Mouse (Mus musculus) heart, embryonic 14.5 days (tissue): Measurements from ENCODE around the gene S100a8. TPM values are rescaled to one million over a fixed set of nuclear protein-coding genes. Genes with fewer than 3 reads are reported as not detected.

ENCODE experiments used
- ATAC-seq: fragments of 200-750 bp; cut with Nextera tagmentation; 2 replicates; pipeline ENCODE4 v1.8.0; 2017; ENCODE audit warnings: low read depth, moderate TSS enrichment; ENCODE audit not compliant: insufficient number of reproducible peaks, insufficient read depth, low FRiP score
- H3K27ac ChIP-seq, 2 experiments: fragments of 200-500 bp in 1 of 2; fragments of 300-500 bp in 1 of 2; sonication (generic) in 1 of 2; replicated peaks in 1 of 2; 2 replicates each; pipeline ENCODE4 v1.5.1; 2012 to 2014; ENCODE audit warnings: low read depth in 2 of 2, low read length in 2 of 2, control low read depth in 1 of 2, mild to moderate bottlenecking in 1 of 2, mixed read lengths in 1 of 2; ENCODE audit not compliant: control insufficient read depth in 1 of 2, insufficient read depth in 1 of 2
- H3K27me3 ChIP-seq: fragments of 300-500 bp; sonication (generic); 2 replicates; pipeline ENCODE4 v1.6.1; 2014; ENCODE audit warnings: mild to moderate bottlenecking, low read length, control low read depth; ENCODE audit not compliant: control insufficient read depth, insufficient read depth
- H3K36me3 ChIP-seq: fragments of 300-500 bp; sonication (generic); 2 replicates; pipeline ENCODE4 v1.6.1; 2014; ENCODE audit warnings: mild to moderate bottlenecking, control low read depth, low read length, mixed read lengths; ENCODE audit not compliant: control insufficient read depth, insufficient read depth
- H3K4me1 ChIP-seq, 2 experiments: fragments of 200-500 bp in 1 of 2; fragments of 300-500 bp in 1 of 2; sonication (generic) in 1 of 2; 2 replicates each; pipeline ENCODE4 v1.6.1; 2012 to 2014; ENCODE audit warnings: low read length in 2 of 2, control low read depth in 1 of 2, mixed read lengths in 1 of 2; ENCODE audit not compliant: control insufficient read depth in 2 of 2, insufficient read depth in 2 of 2
- H3K4me2 ChIP-seq: fragments of 300-500 bp; sonication (generic); 2 replicates; pipeline ENCODE4 v1.6.1; 2014; ENCODE audit warnings: mild to moderate bottlenecking, low read length
- H3K4me3 ChIP-seq, 2 experiments: fragments of 200-500 bp in 1 of 2; fragments of 300-500 bp in 1 of 2; sonication (generic) in 1 of 2; 2 replicates each; pipeline ENCODE4 v1.5.1; 2012 to 2014; ENCODE audit warnings: low read length in 2 of 2, mild to moderate bottlenecking in 2 of 2, control low read depth in 1 of 2, low read depth in 1 of 2, moderate library complexity in 1 of 2; ENCODE audit not compliant: control insufficient read depth in 1 of 2, insufficient read depth in 1 of 2
- H3K9ac ChIP-seq: fragments of 300-500 bp; sonication (generic); 2 replicates; pipeline ENCODE4 v1.6.1; 2014; ENCODE audit warnings: mild to moderate bottlenecking, low read length
- H3K9me3 ChIP-seq: fragments of 300-500 bp; sonication (generic); 2 replicates; pipeline ENCODE4 v1.6.1; 2016; ENCODE audit warnings: low read length, control low read depth; ENCODE audit not compliant: control insufficient read depth
- WGBS: fragments of 180-500 bp; shearing (Covaris S2); extraction: QIAGEN DNeasy Blood & Tissue Kit; methylation state at CpG from one replicate; pipeline ENCODE4 v1.1.7; 2014; 5-methylcytosine and 5-hydroxymethylcytosine counted together
- polyA plus RNA-seq: library from polyadenylated mRNA; unstranded; fragments of >200 nt; fragmentation: Nextera tagmentation; extraction: Ambion mirVana; gene quantifications from 2 replicates; pipeline ENCODE4 v1.2.1, GENCODE M21; 2014

Gene S100a8
- polyA plus RNA-seq, 1 experiment from 2014 or later, result 13.7 TPM

GRCm38 (mm10) chr3:90629298-90629697 lies 39.5 kb upstream of the S100a8 start:
- no peak for ATAC-seq

DNA sequence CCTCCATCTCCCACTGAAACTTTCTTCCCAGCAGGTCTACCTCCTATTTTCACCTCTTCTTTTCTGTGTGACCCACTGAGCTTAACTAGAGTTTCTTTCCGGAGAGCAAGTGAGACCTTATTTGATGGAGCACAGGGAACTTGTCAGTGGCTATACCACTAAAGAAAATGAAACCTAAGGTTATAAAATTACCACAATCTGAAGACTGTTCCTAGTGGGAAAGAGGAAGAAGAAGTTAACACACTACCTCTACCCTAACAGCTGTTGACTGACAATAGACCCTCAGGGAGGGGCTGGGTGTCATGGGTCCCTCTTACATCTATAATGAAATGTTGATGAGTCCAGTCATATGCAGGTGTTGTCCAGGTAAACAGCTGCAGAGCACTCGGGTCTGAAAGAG lies 36.8 kb upstream of the S100a8 start:
- H3K4me3 ChIP-seq, result no peak overlapping the region
- ATAC-seq, result no peak
- no peak overlapping the region for H3K9ac ChIP-seq
- no peaks in the 10 kb centered on the region for H3K27me3 ChIP-seq
- H3K4me1 ChIP-seq, result no peaks in the 10 kb centered on the region
- H3K4me2 ChIP-seq, result no peak overlapping the region
- H3K36me3 ChIP-seq, result no peaks in the 10 kb centered on the region
- no peaks in the 10 kb centered on the region for H3K9me3 ChIP-seq
- 77% methylated on average over 2 of the region's 2 CpGs for WGBS
- no peak overlapping the region for H3K27ac ChIP-seq

More at GRCm38 (mm10) chr3:90629298-90629697, 39.5 kb upstream of the S100a8 start:
- H3K4me2 ChIP-seq, result no peak overlapping the region
- H3K36me3 ChIP-seq, result no peaks in the 10 kb centered on the region
- no peaks in the 10 kb centered on the region for H3K27me3 ChIP-seq
- no peaks in the 10 kb centered on the region for H3K9me3 ChIP-seq
- 75% methylated on average over 2 of the region's 2 CpGs for WGBS
- no peak overlapping the region for H3K4me3 ChIP-seq
- no peak overlapping the region for H3K9ac ChIP-seq
- 0 out of 4 replicates have a peak, but pooled peaks cover 0 to 2% of the 10 kb centered on the region in 2 experiments for H3K4me1 ChIP-seq
- no peak overlapping the region for H3K27ac ChIP-seq

DNA sequence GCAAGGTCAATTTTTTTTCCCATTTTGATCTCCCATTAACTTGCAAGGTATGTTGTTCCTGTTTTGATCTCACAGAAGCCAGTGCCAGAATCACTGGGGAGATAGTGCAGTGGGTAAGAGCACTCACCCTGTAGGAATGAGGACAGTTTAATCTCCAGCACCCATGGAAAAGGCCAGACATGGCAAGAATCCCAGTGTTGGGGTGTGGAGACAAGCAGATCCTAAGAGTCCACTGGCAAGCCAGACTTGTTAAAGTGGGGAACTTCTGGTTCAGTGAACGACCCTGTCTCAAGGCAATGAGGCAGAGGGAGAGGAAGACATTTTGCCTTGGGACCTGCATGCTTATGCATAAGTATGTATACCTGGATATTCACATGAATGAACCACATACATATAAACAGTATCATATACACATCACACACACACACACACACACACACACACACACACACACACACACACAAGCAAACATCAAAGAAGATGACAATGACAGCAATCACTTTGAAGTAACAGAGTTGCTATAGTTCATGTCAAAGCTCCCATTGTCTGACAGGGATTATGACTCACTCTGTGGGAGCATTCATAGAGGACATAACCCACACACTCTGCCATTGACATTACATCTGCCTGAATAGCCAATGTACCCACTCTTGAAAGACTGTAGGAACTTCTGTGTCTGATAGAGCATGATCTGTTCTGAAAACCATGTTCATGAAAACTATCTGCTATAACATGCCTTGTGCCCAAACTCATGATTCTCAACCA lies 30.1 kb upstream of the S100a8 start:
- no peak overlapping the region for H3K9ac ChIP-seq
- H3K36me3 ChIP-seq, result no peaks in the 10 kb centered on the region
- H3K4me3 ChIP-seq, result no peak overlapping the region
- H3K4me1 ChIP-seq, result no peaks in the 10 kb centered on the region
- 32% methylated on average over 1 of the region's 1 CpGs for WGBS
- H3K27me3 ChIP-seq, result no peaks in the 10 kb centered on the region
- H3K27ac ChIP-seq, result no peak overlapping the region
- H3K4me2 ChIP-seq, result no peak overlapping the region
- no peaks in the 10 kb centered on the region for H3K9me3 ChIP-seq
- no peak for ATAC-seq

GRCm38 (mm10) chr3:90639511-90640154 lies 29.1 kb upstream of the S100a8 start:
- Histone ChIP-seq H3K4me3 (no peak overlapping the region), H3K4me1 (no peaks in the 10 kb centered on the region), H3K4me2 (no peak overlapping the region), H3K36me3 (no peaks in the 10 kb centered on the region), H3K9ac (no peak overlapping the region), H3K27ac (no peak overlapping the region), H3K27me3 (no peaks in the 10 kb centered on the region), H3K9me3 (no peaks in the 10 kb centered on the region)
- WGBS, result 46% methylated on average over 7 of the region's 7 CpGs
- ATAC-seq, result no peak

- Histone ChIP-seq H3K4me2 (no peak overlapping the region), H3K36me3 (no peaks in the 10 kb centered on the region), H3K27ac (no peak overlapping the region), H3K4me1 (no peaks in the 10 kb centered on the region), H3K4me3 (no peak overlapping the region), H3K27me3 (no peaks in the 10 kb centered on the region), H3K9ac (no peak overlapping the region), H3K9me3 (no peaks in the 10 kb centered on the region)
- ATAC-seq, result no peak
- 73% methylated on average over 7 of the region's 7 CpGs for WGBS
Observed at GRCm38 (mm10) chr3:90640981-90641380, 27.8 kb upstream of the S100a8 start.

GRCm38 (mm10) chr3:90644220-90644619 lies 24.6 kb upstream of the S100a8 start:
- 47% methylated on average over 3 of the region's 3 CpGs for WGBS
- no peak overlapping the region for H3K4me3 ChIP-seq
- H3K9ac ChIP-seq, result no peak overlapping the region
- ATAC-seq, result no peak
- no peaks in the 10 kb centered on the region for H3K27me3 ChIP-seq
- no peaks in the 10 kb centered on the region for H3K9me3 ChIP-seq
- no peaks in the 10 kb centered on the region for H3K4me1 ChIP-seq
- no peak overlapping the region for H3K4me2 ChIP-seq
- H3K36me3 ChIP-seq, result no peaks in the 10 kb centered on the region
- H3K27ac ChIP-seq, result no peak overlapping the region

DNA sequence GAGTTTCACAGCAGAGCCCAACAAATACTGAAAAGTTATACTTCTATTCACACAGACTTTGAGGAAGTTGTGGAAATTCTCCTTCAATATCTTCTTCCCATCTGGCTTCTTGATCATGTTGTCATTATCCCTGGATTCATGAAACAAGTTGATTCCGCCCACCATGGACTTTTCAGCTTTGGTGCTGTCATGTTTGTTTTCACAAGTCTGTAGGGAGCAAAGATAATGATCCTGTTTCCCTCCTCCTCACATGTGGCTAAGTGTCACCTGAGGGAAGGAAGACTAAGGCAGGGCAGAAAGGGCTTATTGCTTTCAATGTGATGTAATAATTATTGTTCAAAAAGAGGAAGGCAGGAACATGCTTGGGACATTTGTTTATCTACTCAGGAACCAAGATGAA lies 21.5 kb upstream of the S100a8 start:
- H3K27ac ChIP-seq, result no peak overlapping the region
- no peaks in the 10 kb centered on the region for H3K9me3 ChIP-seq
- no peak for ATAC-seq
- H3K9ac ChIP-seq, result no peak overlapping the region
- no peaks in the 10 kb centered on the region for H3K36me3 ChIP-seq
- no peaks in the 10 kb centered on the region for H3K4me1 ChIP-seq
- 71% methylated on average over 1 of the region's 1 CpGs for WGBS
- H3K27me3 ChIP-seq, result no peaks in the 10 kb centered on the region
- no peak overlapping the region for H3K4me3 ChIP-seq
- no peak overlapping the region for H3K4me2 ChIP-seq
